Comparison of ENCODE assay signal across 8 mouse cellular contexts in the genomic region with DNA sequence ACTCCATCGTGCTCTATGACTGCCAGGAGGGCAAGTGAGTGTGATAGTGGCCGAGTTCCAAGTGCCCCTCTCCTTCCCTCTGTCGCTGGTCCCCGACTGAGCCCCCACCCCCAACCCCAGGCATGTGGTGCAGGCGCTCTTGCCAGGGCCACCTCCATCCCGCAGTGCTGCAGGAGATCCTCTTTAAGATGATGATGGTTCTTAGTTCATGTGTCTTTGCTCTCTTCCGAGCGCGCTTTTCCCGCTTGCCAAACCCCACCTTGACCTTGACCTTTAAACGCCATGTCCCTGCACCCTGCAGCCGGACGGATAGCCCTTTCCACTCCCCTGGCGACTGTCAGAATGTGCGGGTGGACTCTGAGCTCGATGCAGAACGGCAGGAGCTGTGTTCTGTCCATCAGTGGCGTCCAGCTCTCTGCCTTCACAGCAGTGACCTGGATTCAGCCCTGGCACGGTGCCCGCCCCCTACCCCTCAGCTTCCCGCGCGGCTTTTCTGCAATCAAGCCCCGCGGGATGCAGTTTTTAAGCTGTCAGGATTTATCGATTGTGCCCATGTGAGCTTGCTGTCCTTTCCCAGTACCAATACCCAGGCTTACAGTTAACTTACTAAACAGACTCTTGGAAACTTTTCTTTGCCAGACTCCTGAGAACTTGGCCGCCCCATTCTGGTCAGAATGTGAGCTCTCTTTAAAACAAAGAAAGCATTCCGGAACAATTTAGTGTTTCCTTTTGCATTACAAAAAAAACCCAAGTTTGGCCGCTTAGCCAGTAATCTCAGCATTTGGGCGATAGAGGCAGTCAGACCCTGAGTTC. TPM values are rescaled to one million over a fixed set of nuclear protein-coding genes. Genes with fewer than 3 reads are reported as not detected.
DNase-seq lines count a peak whose midpoint lies in the region; ATAC-seq and TF ChIP-seq lines count a peak whose summit lies in the region.

No protein-coding gene starts in this region.

- H3K27me3 ChIP-seq in heart, embryonic 12.5 days (replicated peaks), result no peaks in the 10 kb centered on the region
- no peaks in the 10 kb centered on the region for H3K27me3 ChIP-seq in kidney, embryonic 15.5 days
- H3K27me3 ChIP-seq in liver, embryonic 12.5 days (replicated peaks), result no peaks in the 10 kb centered on the region
- H3K27me3 ChIP-seq in stomach, embryonic 15.5 days (replicated peaks), result no peaks in the 10 kb centered on the region

- DNase-seq in brain, embryonic 14.5 days (ENCODE audit: low read depth), result peak; percentile 71

- WGBS in heart, embryonic 12.5 days, result under 1% methylated on average over 30 of the region's 30 CpGs
- under 1% methylated on average over 30 of the region's 30 CpGs for WGBS in kidney, embryonic 15.5 days
- 2% methylated on average over 30 of the region's 30 CpGs for WGBS in liver, embryonic 12.5 days (ENCODE audit: insufficient replicate concordance)
- WGBS in stomach, embryonic 15.5 days, result under 1% methylated on average over 30 of the region's 30 CpGs

- peak overlapping the region; percentile 96 for H3K27ac ChIP-seq in heart, embryonic 12.5 days (ENCODE audit: poor library complexity, severe bottlenecking)
- peak overlapping the region; percentile 98 for H3K27ac ChIP-seq in kidney, embryonic 15.5 days
- H3K27ac ChIP-seq in liver, embryonic 12.5 days, result peak overlapping the region; percentile 92
- peak overlapping the region; percentile 97 for H3K27ac ChIP-seq in stomach, embryonic 15.5 days

- ATAC-seq in CD4-positive, CD25-positive, alpha-beta regulatory T cell, adult 4 months, result peak; percentile 3
- peak; percentile 52 for ATAC-seq in erythroid progenitor cell, adult 5-6 weeks (replicated peaks; ENCODE audit: low FRiP score, poor library complexity, severe bottlenecking)
- ATAC-seq in heart, embryonic 12.5 days (ENCODE audit: insufficient number of reproducible peaks, low FRiP score), result peak; percentile 50
- peak; percentile 66 for ATAC-seq in kidney, embryonic 15.5 days (replicated peaks; ENCODE audit: low FRiP score)
- ATAC-seq in liver, embryonic 12.5 days, result peak; percentile 43
- peak; percentile 21; the same call in 1 of the 2 replicates for ATAC-seq in monocyte, adult 5-6 weeks (replicated peaks; ENCODE audit: insufficient number of reproducible peaks, low FRiP score, low TSS enrichment, poor library complexity, severe bottlenecking)
- peak; percentile 25 for ATAC-seq in stomach, embryonic 15.5 days (ENCODE audit: insufficient read depth, low FRiP score, low read depth)

- H3K9me3 ChIP-seq in heart, embryonic 12.5 days (replicated peaks), result no peaks in the 10 kb centered on the region
- no peaks in the 10 kb centered on the region for H3K9me3 ChIP-seq in kidney, embryonic 15.5 days (replicated peaks)
- no peaks in the 10 kb centered on the region for H3K9me3 ChIP-seq in liver, embryonic 12.5 days (replicated peaks)
- no peaks in the 10 kb centered on the region for H3K9me3 ChIP-seq in stomach, embryonic 15.5 days

- peak overlapping the region; percentile 81 for H3K4me3 ChIP-seq in heart, embryonic 12.5 days
- H3K4me3 ChIP-seq in kidney, embryonic 15.5 days (replicated peaks), result peak overlapping the region; percentile 93
- H3K4me3 ChIP-seq in liver, embryonic 12.5 days, result peak overlapping the region; percentile 92
- peak overlapping the region; percentile 92 for H3K4me3 ChIP-seq in stomach, embryonic 15.5 days (replicated peaks)

- peaks cover 3% of the 10 kb centered on the region for H3K36me3 ChIP-seq in heart, embryonic 12.5 days
- peaks cover 6% of the 10 kb centered on the region for H3K36me3 ChIP-seq in kidney, embryonic 15.5 days
- H3K36me3 ChIP-seq in liver, embryonic 12.5 days, result peaks cover 29% of the 10 kb centered on the region
- H3K36me3 ChIP-seq in stomach, embryonic 15.5 days, result peaks cover 3% of the 10 kb centered on the region; the same call in 1 of the 2 replicates

- TF ChIP-seq POLR2A in brain, embryonic 14.5 days (IDR thresholded peaks at IDR 0.05; ENCODE audit: borderline replicate concordance, extremely low read depth, insufficient read depth, insufficient read length, poor library complexity, severe bottlenecking), result no peak; the same call in 1 of the 2 replicates

- TF ChIP-seq CTCF in brain, embryonic 14.5 days (IDR thresholded peaks at IDR 0.05; ENCODE audit: borderline replicate concordance, extremely low read depth, insufficient read depth, insufficient read length), result no peak

- H3K4me1 ChIP-seq in heart, embryonic 12.5 days (replicated peaks), result peaks cover 28% of the 10 kb centered on the region
- H3K4me1 ChIP-seq in kidney, embryonic 15.5 days, result peaks cover 45% of the 10 kb centered on the region
- peaks cover 46% of the 10 kb centered on the region for H3K4me1 ChIP-seq in liver, embryonic 12.5 days
- H3K4me1 ChIP-seq in stomach, embryonic 15.5 days, result peaks cover 16% of the 10 kb centered on the region

- H3K4me2 ChIP-seq in heart, embryonic 12.5 days, result peak overlapping the region; percentile 86
- H3K4me2 ChIP-seq in kidney, embryonic 15.5 days, result peak overlapping the region; percentile 84
- H3K4me2 ChIP-seq in liver, embryonic 12.5 days, result peak overlapping the region; percentile 93
- peak overlapping the region; percentile 61 for H3K4me2 ChIP-seq in stomach, embryonic 15.5 days

- H3K9ac ChIP-seq in heart, embryonic 12.5 days, result peak overlapping the region; percentile 92
- H3K9ac ChIP-seq in kidney, embryonic 15.5 days, result peak overlapping the region; percentile 95
- peak overlapping the region; percentile 89 for H3K9ac ChIP-seq in liver, embryonic 12.5 days
- peak overlapping the region; percentile 72 for H3K9ac ChIP-seq in stomach, embryonic 15.5 days

RNA-seq across cellular contexts. Expression of a gene that starts 0.8 kb away (rescaled TPM):
- polyA plus RNA-seq in CD4-positive, CD25-positive, alpha-beta regulatory T cell, adult 4 months (2017; shearing (Covaris generic)), result 10 to 100 TPM; 46.5 to 47.3 TPM
- 169 and 175 TPM in 2 replicates for polyA plus RNA-seq in brain, embryonic 14.5 days (2012; rRNA removed)
- 18.0 and 26.0 TPM in 2 replicates for total RNA-seq in erythroid progenitor cell, adult 5-6 weeks (2015; ENCODE audit: low replicate concordance)
- total RNA-seq in erythroid progenitor cell, adult 5-6 weeks (2017; ENCODE audit: low replicate concordance), result 25.9 and 31.7 TPM in 2 replicates
- 23.6 and 23.7 TPM in 2 replicates for polyA plus RNA-seq in heart, embryonic 12.5 days (2016; fragmentation: Nextera tagmentation; extraction: Ambion mirVana)
- 21.9 and 28.3 TPM in 2 replicates for polyA plus RNA-seq in kidney, embryonic 15.5 days (2015; fragmentation: Nextera tagmentation; extraction: Ambion mirVana)
- 11.5 and 11.8 TPM in 2 replicates for polyA plus RNA-seq in liver, embryonic 12.5 days (2016; fragmentation: Nextera tagmentation; extraction: Ambion mirVana)
- total RNA-seq in monocyte, adult 5-6 weeks (2017), result 75.8 to 89.5 TPM (median 88.3 TPM) in 3 replicates
- 19.7 and 20.4 TPM in 2 replicates for polyA plus RNA-seq in stomach, embryonic 15.5 days (2015; fragmentation: Nextera tagmentation; extraction: Ambion mirVana)

RNA-seq across cellular contexts. Expression of a gene that starts 13.6 kb away (rescaled TPM):
- polyA plus RNA-seq in CD4-positive, CD25-positive, alpha-beta regulatory T cell, adult 4 months (2017; shearing (Covaris generic)), result 1 to 10 TPM; 2.3 to 5.1 TPM
- 1.3 and 1.6 TPM in 2 replicates for polyA plus RNA-seq in brain, embryonic 14.5 days (2012; rRNA removed)
- total RNA-seq in erythroid progenitor cell, adult 5-6 weeks (2015; ENCODE audit: low replicate concordance), result 0.84 TPM in 1 of 2 replicates, not detected in the other
- total RNA-seq in erythroid progenitor cell, adult 5-6 weeks (2017; ENCODE audit: low replicate concordance), result 0.51 TPM in 1 of 2 replicates, not detected in the other
- polyA plus RNA-seq in heart, embryonic 12.5 days (2016; fragmentation: Nextera tagmentation; extraction: Ambion mirVana), result 1.1 TPM in 2 replicates
- 7.9 and 9.4 TPM in 2 replicates for polyA plus RNA-seq in kidney, embryonic 15.5 days (2015; fragmentation: Nextera tagmentation; extraction: Ambion mirVana)
- polyA plus RNA-seq in liver, embryonic 12.5 days (2016; fragmentation: Nextera tagmentation; extraction: Ambion mirVana), result 14.1 and 15.7 TPM in 2 replicates
- total RNA-seq in monocyte, adult 5-6 weeks (2017), result 0.29 to 3.0 TPM (median 0.97 TPM) in 3 replicates
- 2.8 and 3.1 TPM in 2 replicates for polyA plus RNA-seq in stomach, embryonic 15.5 days (2015; fragmentation: Nextera tagmentation; extraction: Ambion mirVana)

RNA-seq across cellular contexts. Expression of a gene that starts 28.0 kb away (rescaled TPM):
- 10 to 100 TPM; 19.8 to 24.0 TPM for polyA plus RNA-seq in CD4-positive, CD25-positive, alpha-beta regulatory T cell, adult 4 months (2017; shearing (Covaris generic))
- 24.1 and 26.7 TPM in 2 replicates for polyA plus RNA-seq in brain, embryonic 14.5 days (2012; rRNA removed)
- 9.4 and 25.6 TPM in 2 replicates for total RNA-seq in erythroid progenitor cell, adult 5-6 weeks (2015; ENCODE audit: low replicate concordance)
- total RNA-seq in erythroid progenitor cell, adult 5-6 weeks (2017; ENCODE audit: low replicate concordance), result 6.1 and 10.3 TPM in 2 replicates
- polyA plus RNA-seq in heart, embryonic 12.5 days (2016; fragmentation: Nextera tagmentation; extraction: Ambion mirVana), result 30.7 and 34.1 TPM in 2 replicates
- 49.0 and 55.1 TPM in 2 replicates for polyA plus RNA-seq in kidney, embryonic 15.5 days (2015; fragmentation: Nextera tagmentation; extraction: Ambion mirVana)
- polyA plus RNA-seq in liver, embryonic 12.5 days (2016; fragmentation: Nextera tagmentation; extraction: Ambion mirVana), result 17.0 and 17.8 TPM in 2 replicates
- total RNA-seq in monocyte, adult 5-6 weeks (2017), result 30.2 to 33.6 TPM (median 31.1 TPM) in 3 replicates
- polyA plus RNA-seq in stomach, embryonic 15.5 days (2015; fragmentation: Nextera tagmentation; extraction: Ambion mirVana), result 39.0 and 42.0 TPM in 2 replicates

RNA-seq across cellular contexts. Expression of a gene that starts 31.4 kb away (rescaled TPM):
- 100 to 1,000 TPM; 151 to 174 TPM for polyA plus RNA-seq in CD4-positive, CD25-positive, alpha-beta regulatory T cell, adult 4 months (2017; shearing (Covaris generic))
- 51.1 and 63.8 TPM in 2 replicates for polyA plus RNA-seq in brain, embryonic 14.5 days (2012; rRNA removed)
- total RNA-seq in erythroid progenitor cell, adult 5-6 weeks (2015; ENCODE audit: low replicate concordance), result 11.2 and 14.7 TPM in 2 replicates
- 1.8 and 17.5 TPM in 2 replicates for total RNA-seq in erythroid progenitor cell, adult 5-6 weeks (2017; ENCODE audit: low replicate concordance)
- 52.9 and 53.9 TPM in 2 replicates for polyA plus RNA-seq in heart, embryonic 12.5 days (2016; fragmentation: Nextera tagmentation; extraction: Ambion mirVana)
- 67.0 and 73.4 TPM in 2 replicates for polyA plus RNA-seq in kidney, embryonic 15.5 days (2015; fragmentation: Nextera tagmentation; extraction: Ambion mirVana)
- polyA plus RNA-seq in liver, embryonic 12.5 days (2016; fragmentation: Nextera tagmentation; extraction: Ambion mirVana), result 34.7 and 35.9 TPM in 2 replicates
- 50.2 to 87.3 TPM (median 73.1 TPM) in 3 replicates for total RNA-seq in monocyte, adult 5-6 weeks (2017)
- 53.9 and 64.0 TPM in 2 replicates for polyA plus RNA-seq in stomach, embryonic 15.5 days (2015; fragmentation: Nextera tagmentation; extraction: Ambion mirVana)

RNA-seq across cellular contexts. Expression of a gene that starts 50.8 kb away (rescaled TPM):
- not detected for polyA plus RNA-seq in CD4-positive, CD25-positive, alpha-beta regulatory T cell, adult 4 months (2017; shearing (Covaris generic))
- 0.23 and 0.45 TPM in 2 replicates for polyA plus RNA-seq in brain, embryonic 14.5 days (2012; rRNA removed)
- total RNA-seq in erythroid progenitor cell, adult 5-6 weeks (2015; ENCODE audit: low replicate concordance), result 0.72 and 5.0 TPM in 2 replicates
- total RNA-seq in erythroid progenitor cell, adult 5-6 weeks (2017; ENCODE audit: low replicate concordance), result 0.64 TPM in 1 of 2 replicates, not detected in the other
- not detected in 2 replicates for polyA plus RNA-seq in heart, embryonic 12.5 days (2016; fragmentation: Nextera tagmentation; extraction: Ambion mirVana)
- 0.09 TPM in 1 of 2 replicates, not detected in the other for polyA plus RNA-seq in kidney, embryonic 15.5 days (2015; fragmentation: Nextera tagmentation; extraction: Ambion mirVana)
- 0.06 TPM in 1 of 2 replicates, not detected in the other for polyA plus RNA-seq in liver, embryonic 12.5 days (2016; fragmentation: Nextera tagmentation; extraction: Ambion mirVana)
- 4.2 to 6.6 TPM (median 6.1 TPM) in 3 replicates for total RNA-seq in monocyte, adult 5-6 weeks (2017)
- polyA plus RNA-seq in stomach, embryonic 15.5 days (2015; fragmentation: Nextera tagmentation; extraction: Ambion mirVana), result 0.12 and 0.15 TPM in 2 replicates

Comparison
In these comparisons a context has a peak if more than half of its experiments do, and no peak if none do; other contexts are left out.
1. Peak in every context shown above with its lines: DNase-seq, ATAC-seq, H3K4me3 ChIP-seq and H3K27ac ChIP-seq.
2. ATAC-seq: peak in every context shown above with its lines; median percentile 66 in kidney, embryonic 15.5 days; 52 in erythroid progenitor cell, adult 5-6 weeks; 50 in heart, embryonic 12.5 days; 43 in liver, embryonic 12.5 days; 25 in stomach, embryonic 15.5 days; 21 in monocyte, adult 5-6 weeks; 3 in CD4-positive, CD25-positive, alpha-beta regulatory T cell, adult 4 months.